Mouse (Mus musculus) fat pad, adult 2 months (tissue): ENCODE results near the gene Gabrg2.

ENCODE experiments used
- DNase-seq: peaks from one replicate; pipeline ENCODE4 v3.0.0-alpha.2; 2011; ENCODE audit warnings: low read depth, low spot score; ENCODE audit errors: extremely low read depth

Gabrg2 gene

DNA sequence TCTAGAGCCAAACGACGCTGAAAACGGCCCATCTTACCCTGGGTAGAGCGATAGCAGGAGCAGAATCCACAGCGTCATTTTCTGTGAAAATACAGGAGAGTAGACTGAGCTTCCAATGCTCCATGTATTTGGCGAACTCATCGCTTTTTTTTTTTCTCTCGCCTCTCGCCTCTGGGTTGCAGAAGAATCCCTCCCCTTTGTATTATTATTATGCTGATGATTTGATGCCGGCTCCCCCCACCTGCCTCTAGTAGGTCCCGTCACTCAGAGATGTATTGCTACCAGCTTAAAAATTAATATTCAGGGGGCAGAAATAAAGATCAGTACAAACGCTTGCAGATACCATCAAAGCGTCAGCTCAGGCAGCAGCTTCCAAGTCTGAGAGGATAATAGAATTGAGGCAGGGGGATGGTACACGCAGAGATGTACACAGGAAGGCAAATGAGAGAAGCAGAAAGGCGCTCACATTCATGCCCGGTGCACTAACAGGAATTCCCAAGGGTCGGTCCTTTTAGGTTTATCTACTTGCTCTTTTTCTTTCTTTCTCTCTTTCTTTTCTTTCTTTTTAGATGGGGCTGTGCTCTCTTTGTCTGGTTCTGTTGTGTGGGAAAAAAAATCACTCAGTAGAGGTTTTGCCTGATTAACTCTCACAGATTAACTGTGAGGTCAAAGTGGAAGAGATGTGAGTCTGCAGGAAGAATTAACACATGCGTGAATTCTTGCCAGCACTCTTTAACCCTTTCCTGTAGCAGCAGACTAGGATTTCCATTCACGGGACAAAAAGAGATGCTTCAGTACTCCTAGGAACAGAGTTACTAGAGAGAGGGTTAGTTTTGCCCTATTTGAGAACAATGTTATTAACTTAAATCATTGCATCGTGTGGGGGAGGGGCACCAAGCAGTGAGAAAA, at the start of gene Gabrg2:
TSS of gene Gabrg2 (minus strand) at position 668 of the 909 bp plus-strand sequence.
- no peak for DNase-seq

DNA sequence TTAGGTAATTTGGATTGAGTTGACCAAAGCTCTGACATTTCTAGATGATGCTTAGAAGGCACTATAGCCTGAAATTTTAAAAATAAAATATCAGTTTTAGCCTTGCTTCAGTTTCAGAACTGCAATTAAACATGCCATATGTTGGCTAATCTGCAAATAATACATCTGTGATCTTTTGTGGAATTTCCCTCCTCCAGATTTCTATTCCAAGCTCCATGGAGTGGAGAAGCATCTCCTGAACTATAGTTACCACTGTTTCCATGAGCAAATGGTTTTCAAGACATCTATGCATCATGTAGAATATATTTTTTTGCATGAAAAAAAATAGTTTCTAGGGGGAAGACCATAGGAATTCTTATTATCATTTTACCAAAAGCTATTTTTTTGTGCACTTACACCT, 47.5 kb upstream of the Gabrg2 start:
- no peak for DNase-seq

GRCm38 (mm10) chr11:41999468-41999881, 1.2 kb downstream of the Gabrg2 start:
- no peak for DNase-seq

DNA sequence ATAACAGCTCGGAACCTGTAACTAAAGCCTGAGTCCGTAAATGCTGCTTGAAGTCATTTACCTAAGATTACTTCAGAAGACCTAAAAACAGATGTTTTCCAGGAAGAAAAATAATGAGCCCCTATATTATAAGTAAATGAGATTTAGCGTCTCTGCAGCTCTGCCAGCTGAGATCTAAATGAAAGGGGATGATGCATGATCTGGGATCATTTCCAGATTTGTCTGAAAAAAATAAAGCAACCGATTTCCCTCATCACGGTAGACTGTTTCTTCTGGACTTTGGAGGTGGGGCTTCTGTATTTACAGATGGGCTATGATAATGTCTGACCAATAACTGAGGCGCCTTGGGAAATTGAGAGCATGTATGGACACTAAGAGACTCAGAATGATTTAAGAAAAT, 20.5 kb downstream of the Gabrg2 start:
- no peak for DNase-seq

GRCm38 (mm10) chr11:41968595-41968994, 32.1 kb downstream of the Gabrg2 start:
- DNase-seq: no peak

GRCm38 (mm10) chr11:41962706-41963105, 38.0 kb downstream of the Gabrg2 start:
- no peak for DNase-seq

DNA sequence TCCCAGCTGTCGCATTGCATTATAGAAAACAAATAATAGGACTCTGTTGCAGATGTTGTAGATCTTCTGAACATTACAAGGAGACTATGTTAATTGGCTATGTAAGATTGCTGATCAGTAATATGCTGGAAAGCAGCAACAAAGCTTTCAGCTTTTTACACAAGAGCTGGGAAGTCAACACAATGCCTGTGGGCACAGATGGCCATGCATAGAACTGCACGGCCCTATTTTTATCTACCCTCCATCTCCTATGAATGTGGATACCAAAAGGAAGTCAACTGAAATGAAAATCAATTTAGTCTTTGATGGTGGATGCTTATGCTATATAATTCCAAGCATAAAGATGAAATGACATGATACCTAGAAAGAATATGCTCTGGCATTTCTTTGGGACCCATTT, 47.1 kb downstream of the Gabrg2 start:
- DNase-seq: no peak

- DNase-seq: no peak
Observed at GRCm38 (mm10) chr11:41951898-41952297, 48.8 kb downstream of the Gabrg2 start.

GRCm38 (mm10) chr11:41945471-41945870, 55.2 kb downstream of the Gabrg2 start:
- DNase-seq: no peak

DNA sequence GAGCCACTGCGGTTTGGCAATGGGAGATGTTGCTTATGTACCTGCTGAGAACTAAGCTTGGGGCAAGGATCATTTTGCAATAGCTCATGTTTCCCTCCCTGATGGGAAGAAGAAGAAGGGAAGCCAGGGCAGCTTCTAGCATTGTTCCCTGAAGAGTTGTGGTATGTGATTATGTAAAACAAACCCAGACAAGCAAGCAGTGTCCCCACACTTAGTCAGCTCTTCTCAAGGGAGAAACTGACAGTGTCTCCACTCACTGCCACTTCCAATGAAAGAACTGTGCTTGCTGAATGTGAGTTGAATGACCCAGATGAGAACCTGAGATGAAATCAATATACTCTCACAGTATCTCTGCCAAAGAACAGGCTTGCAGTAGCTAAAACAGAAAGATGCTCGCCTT, 62.7 kb downstream of the Gabrg2 start:
- DNase-seq: no peak

DNA sequence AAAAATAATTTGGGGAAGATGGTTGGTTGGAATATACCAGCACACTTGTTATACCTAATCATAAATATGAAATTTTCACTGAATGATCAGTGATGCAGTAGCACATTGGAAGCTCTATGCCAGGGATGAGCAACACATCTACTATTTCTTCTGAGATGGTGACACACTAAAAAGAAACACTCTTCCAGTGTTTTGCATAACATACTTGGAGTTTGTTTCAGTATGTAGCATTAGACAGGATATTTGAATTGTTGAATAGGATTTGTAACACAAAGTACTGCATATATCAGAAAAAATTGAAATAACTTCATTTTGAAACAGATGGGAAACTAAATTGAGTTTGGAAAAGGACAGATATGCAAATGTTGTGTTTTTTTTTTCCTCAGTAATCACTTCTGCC, 81.8 kb downstream of the Gabrg2 start:
- DNase-seq: no peak

DNA sequence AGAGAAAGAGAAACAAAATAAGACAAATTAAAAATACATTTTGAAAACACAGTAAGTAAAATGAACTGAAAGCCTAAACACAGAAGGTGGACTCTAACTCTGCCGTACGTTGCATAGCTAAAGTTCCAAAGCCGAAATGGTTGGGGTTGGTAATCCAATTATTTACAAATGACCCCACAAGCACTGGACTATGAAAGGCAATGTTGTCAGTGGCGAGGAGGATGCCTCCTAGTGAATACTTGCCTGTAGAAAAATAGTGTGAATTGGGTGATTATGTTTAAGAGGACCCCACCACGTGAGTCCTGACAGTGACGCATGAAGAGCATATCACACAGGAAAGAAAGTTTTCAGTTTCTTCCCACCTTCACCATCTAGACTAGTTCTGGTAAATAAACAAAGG, 86.6 kb downstream of the Gabrg2 start:
- DNase-seq: no peak

DNA sequence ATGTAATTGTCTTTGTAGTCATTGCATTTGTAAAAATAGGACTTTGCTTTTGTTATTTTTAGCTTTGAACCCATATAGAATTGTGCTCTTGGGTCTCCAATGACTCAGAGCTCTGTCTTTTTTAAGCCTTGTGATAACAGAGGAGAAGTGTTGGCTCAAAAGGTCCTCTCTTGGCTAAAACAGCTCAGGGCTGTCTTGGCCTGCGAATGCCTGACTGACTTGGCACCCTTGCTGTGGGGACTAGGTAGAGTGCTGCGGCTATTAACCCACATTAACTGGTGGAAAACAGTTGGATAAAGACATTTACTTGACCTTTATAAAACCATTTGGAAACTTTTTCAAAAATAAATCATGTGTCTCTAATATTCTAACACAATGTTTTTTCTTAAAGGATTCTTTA, 97.0 kb downstream of the Gabrg2 start:
- DNase-seq: no peak
